Mouse (Mus musculus) kidney, adult 9 months (tissue): ENCODE measurements around the gene Bola3.
A peak's percentile ranks its signal among the peaks of the same experiment; 100 is the strongest.

Source experiments
- DNase-seq: peaks from one replicate; pipeline ENCODE4 v3.0.0; 2022

The Bola3 gene

DNA sequence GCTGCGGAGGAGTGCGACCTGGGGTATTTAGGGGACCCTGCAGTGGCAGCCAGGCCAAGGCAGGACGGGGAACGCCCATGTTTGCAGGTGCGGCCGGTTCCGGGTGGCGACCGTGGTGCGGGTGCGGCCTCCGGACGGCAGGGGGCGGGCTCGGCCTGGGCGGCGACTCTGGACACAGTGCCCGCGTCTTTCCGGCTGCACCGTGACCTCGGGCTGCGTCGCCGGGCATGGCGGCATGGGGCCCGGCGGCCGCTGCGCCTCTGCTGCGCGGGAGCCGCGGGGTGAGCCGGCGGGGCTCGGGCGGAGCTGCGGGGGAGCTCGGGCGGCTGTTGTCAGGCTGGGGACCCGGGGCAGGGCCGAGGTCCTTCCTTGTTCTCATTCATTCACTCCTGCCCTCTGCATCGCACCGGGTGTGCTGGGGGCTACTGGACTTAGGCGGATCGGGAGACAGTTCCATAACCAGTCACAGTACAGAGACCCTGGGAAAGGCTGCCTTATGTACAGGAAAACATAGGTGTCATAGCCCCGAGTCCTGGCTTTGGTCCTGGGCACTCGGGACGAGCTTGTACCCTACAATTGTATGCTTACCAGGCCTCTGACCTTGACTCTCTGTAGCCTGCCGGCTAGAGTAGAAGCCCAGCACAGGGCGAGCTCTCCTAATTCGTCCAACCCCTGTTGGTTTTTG is 469 bp downstream of the Bola3 start:
- peak; percentile 91 for DNase-seq

DNA sequence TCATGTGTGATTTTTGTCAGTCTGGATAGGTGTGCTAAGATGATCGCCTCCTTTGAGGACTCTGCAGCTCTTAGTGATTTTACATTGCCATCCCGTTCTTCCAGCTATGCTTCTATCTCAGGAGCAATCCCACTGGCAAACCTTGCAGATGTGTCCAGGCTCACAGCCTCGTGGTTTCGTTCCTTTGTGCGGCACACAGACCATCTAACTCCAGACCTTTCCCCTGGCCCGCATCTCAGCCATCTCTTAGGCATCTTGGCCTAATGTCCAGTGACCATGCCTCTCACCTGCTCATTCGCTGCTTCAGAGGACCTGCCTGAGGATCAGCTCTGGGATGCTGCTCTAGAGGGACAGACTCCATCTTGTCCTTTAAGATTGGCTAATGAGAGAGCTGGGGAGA is 1.2 kb downstream of the Bola3 start:
- no peak for DNase-seq

- no peak for DNase-seq
These were observed 2.0 kb downstream of the Bola3 start for GRCm38 (mm10) chr6:83350851-83351405.

GRCm38 (mm10) chr6:83351490-83352160 is 2.7 kb downstream of the Bola3 start:
- no peak for DNase-seq

DNA sequence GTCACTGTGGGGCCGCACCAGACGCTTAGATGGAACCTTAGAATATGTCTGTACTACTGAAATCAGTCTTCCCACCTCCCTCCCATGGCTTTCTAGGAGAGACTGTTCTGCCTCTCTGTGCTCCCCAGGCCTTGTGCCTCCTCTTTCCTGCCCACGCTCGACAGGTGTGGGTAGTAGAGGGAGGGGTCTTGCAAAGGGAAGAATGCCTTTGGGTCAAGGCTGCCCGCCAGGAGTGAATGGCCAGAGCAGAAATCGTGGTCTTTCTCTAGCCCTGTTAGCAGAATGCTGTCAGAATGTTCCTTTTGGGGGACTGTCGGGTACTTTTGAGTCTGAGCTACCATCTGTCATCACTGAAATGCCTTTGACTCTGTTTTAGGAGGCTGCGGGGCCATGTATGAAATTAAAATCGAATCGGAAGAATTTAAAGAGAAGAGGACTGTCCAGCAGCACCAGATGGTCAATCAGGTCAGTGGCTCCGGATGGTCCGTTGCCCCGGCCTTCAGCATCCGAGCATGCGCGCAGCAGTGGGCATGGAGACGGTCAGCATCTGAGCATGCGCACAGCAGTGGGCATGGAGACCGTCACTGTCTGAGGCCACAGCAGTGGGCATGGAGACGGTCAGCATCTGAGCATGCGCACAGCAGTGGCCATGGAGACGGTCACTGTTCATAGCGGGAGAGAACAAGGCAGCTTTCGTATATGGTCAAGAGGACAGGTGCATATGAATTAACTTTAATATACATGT is 3.9 kb downstream of the Bola3 start:
- DNase-seq, result no peak

- DNase-seq, result peak; percentile 54
These were observed 6.2 kb downstream of the Bola3 start for GRCm38 (mm10) chr6:83354856-83355781.

DNA sequence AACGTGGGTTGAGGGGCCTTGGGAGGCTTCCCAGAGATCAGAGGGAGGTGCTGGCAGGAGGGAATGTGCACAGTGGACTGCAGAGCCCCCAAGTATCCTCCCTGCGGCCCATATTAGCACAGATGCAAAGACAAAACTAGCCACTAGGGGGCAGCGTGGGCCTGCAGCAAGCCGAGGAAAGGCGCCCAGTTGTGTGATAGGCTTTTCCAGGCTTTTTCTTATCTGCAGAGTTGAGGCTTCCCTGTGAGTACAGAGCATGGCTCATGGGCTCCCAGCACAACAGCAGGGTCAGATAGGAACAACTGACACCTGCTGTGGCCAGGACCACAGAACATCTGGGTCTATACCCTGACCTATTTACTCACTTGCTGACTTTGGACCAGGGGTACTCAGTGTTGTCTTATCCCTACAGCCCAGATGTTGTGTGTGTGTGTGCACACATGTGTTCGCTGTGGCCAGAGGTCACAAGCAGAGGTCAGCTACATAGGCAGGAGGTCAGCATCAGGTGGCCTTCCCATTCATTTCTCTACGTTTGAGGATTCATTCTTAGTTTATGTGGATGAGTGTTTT is 7.7 kb downstream of the Bola3 start:
- peak; percentile 78 for DNase-seq

GRCm38 (mm10) chr6:83357436-83357835 is 8.5 kb downstream of the Bola3 start:
- DNase-seq, result no peak

DNA sequence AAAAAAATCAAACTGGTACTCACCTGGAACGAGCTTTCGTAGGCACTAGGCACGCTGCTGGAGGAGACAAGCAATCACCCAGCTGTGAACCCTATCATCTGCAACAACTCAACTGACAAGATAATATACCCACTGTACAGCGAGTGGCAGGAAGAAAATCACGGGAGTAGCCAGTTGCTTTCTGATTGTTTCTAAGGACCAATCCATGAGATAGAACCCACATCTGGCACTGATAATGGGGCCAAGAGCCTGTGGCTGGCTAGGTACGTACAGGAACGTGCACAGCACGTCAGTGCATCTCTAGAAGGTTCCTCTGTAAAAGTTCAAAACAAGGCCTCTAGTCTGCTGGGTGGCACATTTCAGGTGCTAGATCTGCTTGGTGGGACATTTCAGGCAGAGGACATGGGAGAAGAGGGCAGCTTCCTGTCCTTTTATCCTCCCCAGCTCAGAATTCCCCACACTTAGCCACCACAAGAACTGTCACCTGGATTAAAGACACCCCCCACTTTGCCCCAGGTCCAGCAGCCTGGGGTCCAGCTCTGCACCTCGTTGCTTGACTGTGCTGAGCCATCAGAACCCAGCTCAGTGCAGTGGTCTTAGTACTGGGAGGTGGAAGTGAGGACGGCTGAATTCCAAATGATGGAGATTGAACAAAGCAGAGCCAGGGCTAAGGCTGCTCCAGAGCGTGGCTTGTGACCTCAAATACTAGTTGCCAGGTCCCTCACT is 12.7 kb downstream of the Bola3 start:
- DNase-seq, result no peak

DNA sequence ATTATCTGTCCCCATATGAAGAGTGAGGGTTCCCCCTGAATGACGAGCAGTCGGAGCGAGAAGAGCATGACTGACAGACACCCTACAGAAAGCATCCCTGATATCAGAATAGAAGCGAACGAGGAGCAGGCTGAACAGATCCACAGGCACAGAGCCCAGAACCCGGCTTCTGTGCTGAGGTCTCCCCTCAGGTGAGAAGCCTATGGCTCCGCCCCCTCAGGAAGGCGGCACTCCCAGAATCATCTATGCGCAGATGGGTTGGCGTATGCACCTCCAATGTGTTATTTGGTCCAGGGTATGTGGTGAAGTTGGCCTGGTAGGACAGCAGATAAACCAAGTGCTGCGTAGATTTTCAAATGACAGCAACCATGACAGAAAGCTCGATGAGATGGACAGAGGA is 14.1 kb downstream of the Bola3 start:
- DNase-seq, result no peak

DNA sequence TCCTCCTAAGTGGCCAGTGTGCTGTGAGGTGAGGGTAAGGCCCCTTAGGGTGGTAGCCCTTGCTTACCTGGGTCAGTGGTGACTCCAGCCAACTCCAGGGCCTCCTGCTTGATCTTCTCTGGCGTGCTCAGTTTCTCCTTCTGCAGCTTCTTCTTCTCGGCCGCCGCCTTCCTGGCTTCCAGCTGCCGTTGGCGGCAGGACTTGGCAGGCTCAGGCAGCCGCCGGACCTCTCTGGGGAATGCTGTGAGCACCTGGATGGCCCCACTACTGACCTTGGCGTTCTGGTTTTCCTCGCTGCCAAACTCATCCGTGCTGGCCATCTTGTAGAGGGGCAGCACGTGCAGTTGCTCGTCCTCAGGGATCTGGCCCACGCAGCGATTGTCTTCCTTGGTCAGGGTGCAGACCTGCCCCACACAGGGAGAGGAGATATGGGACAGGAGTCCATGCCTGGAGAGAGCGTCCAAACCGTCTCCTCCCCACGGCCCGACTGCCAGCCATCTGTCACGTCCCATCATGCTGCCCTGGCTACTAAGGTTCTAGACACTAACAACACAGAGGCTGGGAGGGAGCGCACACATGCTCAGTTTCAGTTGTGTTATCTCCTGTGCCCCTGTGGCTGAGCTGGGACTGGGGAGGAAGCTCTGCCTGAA is 21.5 kb downstream of the Bola3 start:
- DNase-seq, result no peak

DNA sequence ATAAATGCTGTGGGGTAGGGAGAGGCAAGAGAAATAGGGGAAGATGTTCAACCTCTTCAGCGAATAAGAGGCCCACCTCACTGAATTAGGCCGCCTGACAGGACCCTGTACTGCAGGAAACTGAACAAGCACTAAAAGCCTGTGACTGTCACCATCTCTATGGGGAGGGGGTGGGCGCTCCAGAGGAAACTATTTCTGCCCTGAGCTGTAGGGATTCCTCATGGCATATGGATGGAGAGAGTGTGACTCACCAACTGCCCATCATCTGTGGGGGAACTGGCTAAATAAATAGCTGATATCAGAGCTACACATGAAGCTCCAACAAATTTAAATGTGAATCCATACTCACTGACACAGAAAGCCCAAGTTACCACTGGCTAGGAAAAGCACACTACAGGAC is 22.4 kb downstream of the Bola3 start:
- no peak for DNase-seq

- DNase-seq, result no peak
These were observed 24.9 kb downstream of the Bola3 start for GRCm38 (mm10) chr6:83373704-83374300.

DNA sequence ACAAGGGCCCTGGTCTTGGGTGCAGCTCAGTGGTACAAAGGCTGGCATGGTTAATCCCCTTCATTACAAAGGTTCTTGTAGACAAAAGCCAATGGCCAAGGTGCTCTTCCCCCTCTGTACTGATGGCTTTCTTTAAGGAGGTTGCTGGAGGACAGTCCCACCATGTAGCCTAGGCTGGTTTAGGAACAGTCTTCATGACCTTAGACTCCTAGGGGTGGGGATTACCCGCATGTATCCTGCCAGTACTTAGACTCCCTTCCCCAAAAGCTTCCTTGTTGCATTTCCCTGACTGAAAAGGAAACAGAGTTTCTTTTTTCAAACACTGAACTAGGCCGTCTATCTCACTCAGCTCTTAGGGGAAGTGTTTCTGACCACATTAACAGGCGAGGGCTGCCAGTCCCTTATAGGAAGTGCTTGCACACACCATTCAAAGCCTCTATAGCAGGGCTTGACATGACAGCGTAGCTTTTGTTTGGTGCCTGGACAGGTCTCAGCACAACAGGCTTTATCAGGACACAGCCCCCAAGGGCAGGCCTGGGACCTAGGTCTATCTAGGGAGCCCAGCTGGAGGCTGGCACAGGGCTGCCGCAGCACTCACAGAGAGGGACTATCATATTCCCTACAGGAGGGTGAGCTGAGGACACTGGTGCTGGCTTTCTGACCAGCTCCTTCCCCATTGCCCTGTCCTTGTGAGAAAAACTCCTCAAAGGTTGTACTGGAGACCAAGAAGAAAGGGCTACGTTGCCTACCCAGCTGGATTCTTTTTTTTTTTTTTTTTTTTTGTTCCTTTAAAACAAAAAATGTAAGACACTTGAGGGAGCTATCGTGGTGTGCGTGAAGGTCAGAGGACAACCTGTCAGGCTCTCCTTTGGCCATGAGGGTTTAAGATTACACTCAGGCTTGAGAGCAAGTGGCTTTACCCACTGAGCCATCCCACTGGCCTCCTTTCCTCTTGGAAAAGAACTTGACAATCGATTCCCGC is 32.9 kb downstream of the Bola3 start:
- DNase-seq, result no peak

DNA sequence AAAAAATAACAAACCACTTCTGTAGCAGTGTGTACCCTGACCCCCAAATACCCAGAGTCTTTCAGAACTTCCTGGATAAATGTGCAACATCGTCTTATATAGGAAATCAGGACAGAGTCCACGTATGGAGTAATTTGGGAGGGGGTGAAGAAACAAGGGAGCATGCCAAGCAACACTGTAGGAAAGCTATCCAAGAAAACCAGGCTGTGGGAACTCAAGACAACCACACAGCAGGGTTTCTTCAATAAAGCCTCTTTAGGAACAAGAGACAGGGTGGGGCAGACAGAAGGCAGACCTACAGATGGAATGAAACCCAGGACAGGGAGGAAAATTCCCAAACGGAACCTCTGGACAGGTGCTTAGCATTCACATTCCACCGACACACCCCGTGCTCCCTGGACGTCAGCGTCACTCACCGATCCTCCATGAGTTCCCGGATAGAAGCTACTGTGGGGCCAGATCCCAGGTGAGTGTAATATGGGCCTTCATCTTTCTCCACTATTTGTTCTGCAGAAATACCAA is 36.7 kb downstream of the Bola3 start:
- no peak for DNase-seq

DNA sequence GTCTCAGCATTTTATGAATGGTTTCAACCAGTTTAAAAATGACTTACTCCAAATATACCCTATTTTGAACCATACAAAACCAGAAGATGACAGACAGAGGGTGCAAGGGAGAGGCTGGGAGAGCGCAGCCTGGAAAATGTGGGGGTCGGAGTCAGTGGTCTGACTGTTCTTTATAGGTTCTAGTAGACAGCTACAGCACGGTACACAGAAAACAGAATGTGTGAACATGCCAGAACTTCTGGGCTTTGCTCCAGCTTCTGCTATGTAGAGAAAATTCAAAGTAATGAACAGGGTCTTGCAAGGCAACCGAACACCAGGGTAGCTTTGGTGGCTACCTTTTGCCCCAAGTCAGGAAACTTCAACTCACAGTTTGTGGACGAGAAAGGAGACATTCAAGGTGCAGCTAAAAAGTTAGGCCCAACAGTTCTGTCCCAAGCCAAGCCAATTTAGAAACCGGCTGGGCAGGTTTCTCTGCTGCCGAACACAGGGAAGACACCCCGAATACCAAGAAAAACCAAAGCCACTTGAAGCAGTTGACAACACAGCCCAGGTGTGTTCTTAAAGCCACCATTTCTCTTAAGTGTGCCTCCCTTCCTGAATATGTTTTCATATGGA is 43.3 kb downstream of the Bola3 start:
- DNase-seq, result peak; percentile 37

- no peak for DNase-seq
These were observed 45.2 kb downstream of the Bola3 start for GRCm38 (mm10) chr6:83394122-83394521.

- no peak for DNase-seq
These were observed 46.7 kb downstream of the Bola3 start for GRCm38 (mm10) chr6:83395544-83396229.
